Mouse (Mus musculus) stomach, postnatal 0 days (tissue): ENCODE measurements around the gene Zfp992.
"Not testable (repeated sequence)": the region's sequence is repeated elsewhere in the genome, so short reads cannot be mapped to it uniquely, and the experiment has no call there.

Experiments
- CTCF ChIP-seq: IDR thresholded peaks from 2 replicates; pipeline ENCODE4 v1.5.1; 2016; ENCODE audit warnings: antibody characterized with exemption, low read depth, mild to moderate bottlenecking, moderate library complexity
- EP300 ChIP-seq: optimal IDR thresholded peaks from 2 replicates; pipeline ENCODE3; 2016; ENCODE audit warnings: antibody characterized with exemption

DNA sequence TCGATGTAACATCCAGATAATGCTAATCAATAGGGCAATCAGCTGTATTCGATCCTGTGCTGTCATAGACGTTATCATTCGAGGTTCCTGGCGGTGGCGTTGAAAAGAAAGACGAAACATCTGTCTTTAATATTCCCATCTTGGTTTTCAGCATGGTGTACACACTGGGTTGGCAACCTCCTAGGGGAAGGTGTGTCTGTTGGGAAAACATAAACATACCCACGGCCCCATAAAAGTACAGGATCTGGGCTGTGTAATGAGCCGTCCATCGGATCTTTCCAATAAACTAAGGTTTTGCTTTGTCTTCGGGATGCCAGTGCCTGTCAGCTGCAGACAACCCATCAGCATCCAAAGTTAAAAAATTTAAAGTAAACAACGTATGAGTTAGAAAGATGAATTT, 21.2 kb downstream of the Zfp992 start:
- TF ChIP-seq CTCF, EP300: not testable (repeated sequence)
